Mouse (Mus musculus) bone marrow, adult 2 months (tissue): ENCODE results near the gene Prkch.

ENCODE experiments used
- CTCF ChIP-seq: fragments of 200-500 bp; IDR thresholded peaks from 2 replicates; pipeline ENCODE4 v1.5.1; 2011; ENCODE audit warnings: low read length, control low read depth; ENCODE audit not compliant: control insufficient read depth, insufficient read depth
- POLR2A ChIP-seq: fragments of 200-500 bp; IDR thresholded peaks from 2 replicates; pipeline ENCODE4 v1.6.1; 2011; ENCODE audit warnings: low read depth, mild to moderate bottlenecking, control low read depth, low read length, borderline replicate concordance; ENCODE audit not compliant: control insufficient read depth

DNA sequence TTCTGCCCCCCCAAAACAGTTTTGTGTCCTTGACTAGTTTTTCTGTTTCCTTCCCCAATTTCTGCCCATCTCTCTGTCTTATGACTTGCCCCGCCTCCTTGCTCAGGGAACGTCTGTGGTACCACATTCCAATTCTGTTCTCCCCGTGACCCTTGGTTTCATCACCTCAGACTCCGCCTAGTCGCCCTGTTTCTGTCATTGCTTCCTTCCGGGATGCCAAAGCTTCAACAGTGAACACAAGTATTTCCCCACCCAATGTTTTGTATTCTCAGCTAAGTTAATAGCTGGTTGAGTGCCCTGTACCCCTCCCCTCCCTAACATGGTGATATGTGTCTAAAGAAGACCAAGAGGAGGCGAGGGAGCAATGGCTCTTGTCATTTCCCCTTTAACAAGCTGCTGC, 83.0 kb downstream of the Prkch start:
- TF ChIP-seq CTCF (no peak), POLR2A (no peak)
